Mouse (Mus musculus): ENCODE measurements around the gene Rarb.

GRCm38 (mm10) chr14:16714344-16714955 lies 104.5 kb downstream of the Rarb start:
- TF ChIP-seq CTCF (IDR thresholded peaks at IDR 0.05; ENCODE audit: low read depth, low read length) (no peak), EP300 (IDR thresholded peaks at IDR 0.05; ENCODE audit: insufficient read depth, low read depth, low read length) (no peak)
